Mouse (Mus musculus) hindbrain, embryonic 12.5 days (tissue): Measurements from ENCODE around the gene Got2. TPM values are rescaled to one million over a fixed set of nuclear protein-coding genes. Genes with fewer than 3 reads are reported as not detected.
"Not testable (repeated sequence)": the region's sequence is repeated elsewhere in the genome, so short reads cannot be mapped to it uniquely, and the experiment has no call there.

Source experiments
- ATAC-seq: fragments of 200-750 bp; cut with Nextera tagmentation; 2 replicates; pipeline ENCODE4 v1.8.0; 2017; ENCODE audit warnings: moderate TSS enrichment; ENCODE audit not compliant: low FRiP score
- H3K27ac ChIP-seq: fragments of 300-500 bp; sonication (generic); 2 replicates; pipeline ENCODE4 v1.5.1; 2016; ENCODE audit warnings: mild to moderate bottlenecking
- H3K27me3 ChIP-seq: fragments of 300-500 bp; sonication (generic); 2 replicates; pipeline ENCODE4 v1.6.1; 2016; ENCODE audit warnings: mild to moderate bottlenecking
- H3K36me3 ChIP-seq: fragments of 300-500 bp; sonication (generic); 2 replicates; pipeline ENCODE4 v1.6.1; 2016; ENCODE audit warnings: mild to moderate bottlenecking
- H3K4me1 ChIP-seq: fragments of 300-500 bp; sonication (generic); 2 replicates; pipeline ENCODE4 v1.6.1; 2016
- H3K4me2 ChIP-seq: fragments of 300-500 bp; sonication (generic); replicated peaks from 2 replicates; pipeline ENCODE4 v1.6.1; 2016; ENCODE audit warnings: mild to moderate bottlenecking
- H3K4me3 ChIP-seq: fragments of 300-500 bp; sonication (generic); 2 replicates; pipeline ENCODE4 v1.5.1; 2016; ENCODE audit warnings: mild to moderate bottlenecking
- H3K9ac ChIP-seq: fragments of 300-500 bp; sonication (generic); 2 replicates; pipeline ENCODE4 v1.6.1; 2016; ENCODE audit warnings: mild to moderate bottlenecking, moderate library complexity
- H3K9me3 ChIP-seq: fragments of 300-500 bp; sonication (generic); replicated peaks from 2 replicates; pipeline ENCODE4 v1.6.1; 2016; ENCODE audit warnings: mild to moderate bottlenecking
- WGBS: fragments of 180-500 bp; shearing (Covaris S2); methylation state at CpG from one replicate; pipeline ENCODE4 v1.1.7; 2016; 5-methylcytosine and 5-hydroxymethylcytosine counted together
- polyA plus RNA-seq: library from polyadenylated mRNA; unstranded; fragments of >200 nt; fragmentation: Nextera tagmentation; extraction: Ambion mirVana; gene quantifications from 2 replicates; pipeline ENCODE4 v1.2.1, GENCODE M21; 2016

Got2 gene
- polyA plus RNA-seq, 1 experiment from 2014 or later = 162 TPM

DNA sequence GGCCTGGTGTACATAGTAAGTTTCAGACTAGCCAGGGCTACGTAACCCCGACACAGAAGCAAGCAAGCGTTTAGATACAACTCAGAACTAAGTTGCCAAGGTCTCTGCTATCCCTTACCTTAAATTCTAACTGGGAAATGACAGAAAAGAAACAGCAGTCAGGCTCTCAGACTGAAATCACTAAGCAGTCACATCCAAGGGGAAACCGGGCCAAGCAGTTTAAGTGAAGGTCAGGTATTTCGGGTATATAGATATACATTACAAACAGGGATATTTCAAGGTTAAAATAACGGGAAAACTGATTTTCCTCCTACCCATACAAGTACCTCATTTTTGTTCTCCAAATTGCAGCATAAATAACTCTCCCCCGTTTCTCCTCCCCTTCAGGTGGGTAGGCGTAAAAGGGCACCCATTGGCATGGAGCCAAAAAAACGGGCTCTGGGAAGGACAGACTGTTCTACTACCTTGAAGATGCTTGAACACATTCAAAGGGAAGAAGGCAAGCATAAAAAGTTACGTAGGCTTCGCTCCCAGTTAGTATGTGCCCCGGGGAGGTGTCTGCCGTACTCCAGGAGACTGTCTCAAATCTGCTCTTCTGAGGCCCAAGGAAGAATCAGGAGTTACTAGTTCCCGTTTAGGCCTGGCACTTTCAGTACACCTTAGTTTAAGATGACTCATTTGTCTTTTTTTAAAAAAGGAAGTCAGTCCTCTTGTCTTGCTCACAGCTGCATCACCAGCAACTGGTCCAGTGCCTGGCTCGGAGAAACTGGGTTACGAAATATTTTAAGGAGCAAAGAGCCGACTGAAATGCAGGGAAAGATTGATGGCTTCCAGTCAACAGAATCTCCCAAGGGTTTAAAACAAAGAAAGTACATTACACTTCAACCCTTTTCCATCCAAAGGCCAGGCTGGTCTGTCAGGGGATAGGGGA lies 1.4 kb downstream of the Got2 start:
- Histone ChIP-seq H3K9me3 (no peaks in the 10 kb centered on the region), H3K4me1 (peaks cover 15% of the 10 kb centered on the region), H3K27me3 (no peaks in the 10 kb centered on the region), H3K4me3 (peak overlapping the region; percentile 90), H3K27ac (peak overlapping the region; percentile 88; the same call in 1 of the 2 replicates), H3K9ac (peak overlapping the region; percentile 80), H3K36me3 (no peaks in the 10 kb centered on the region), H3K4me2 (peak overlapping the region; percentile 63)
- WGBS = 74% methylated on average over 17 of the region's 17 CpGs
- 0 out of 2 replicates have a peak, but pooled peaks have one; percentile 1 for ATAC-seq

DNA sequence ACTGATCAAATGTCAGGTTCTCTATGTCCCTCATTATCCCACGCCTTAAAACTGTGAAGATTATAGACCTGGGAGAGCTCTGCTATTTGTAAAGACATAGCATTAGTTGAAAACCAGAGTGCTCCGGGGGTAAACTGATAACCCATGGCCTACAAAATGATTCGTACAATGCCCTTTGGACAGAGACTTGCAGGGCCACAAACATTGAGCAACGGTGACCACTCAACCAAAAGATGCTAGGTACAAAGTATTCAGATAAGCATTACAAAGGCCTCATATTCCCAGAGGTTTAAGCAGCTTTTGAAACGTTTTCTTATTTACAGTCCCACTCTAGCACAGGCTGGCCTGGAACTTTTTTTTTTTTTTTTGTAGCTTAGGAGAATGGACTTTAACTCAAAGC lies 2.4 kb downstream of the Got2 start:
- Histone ChIP-seq H3K27ac (no peak overlapping the region), H3K4me3 (no peak overlapping the region), H3K27me3 (no peaks in the 10 kb centered on the region), H3K9me3 (no peaks in the 10 kb centered on the region), H3K4me2 (no peak overlapping the region), H3K4me1 (peaks cover 15% of the 10 kb centered on the region), H3K36me3 (no peaks in the 10 kb centered on the region), H3K9ac (no peak overlapping the region)
- WGBS = 84% methylated on average over 5 of the region's 5 CpGs
- ATAC-seq = no peak

DNA sequence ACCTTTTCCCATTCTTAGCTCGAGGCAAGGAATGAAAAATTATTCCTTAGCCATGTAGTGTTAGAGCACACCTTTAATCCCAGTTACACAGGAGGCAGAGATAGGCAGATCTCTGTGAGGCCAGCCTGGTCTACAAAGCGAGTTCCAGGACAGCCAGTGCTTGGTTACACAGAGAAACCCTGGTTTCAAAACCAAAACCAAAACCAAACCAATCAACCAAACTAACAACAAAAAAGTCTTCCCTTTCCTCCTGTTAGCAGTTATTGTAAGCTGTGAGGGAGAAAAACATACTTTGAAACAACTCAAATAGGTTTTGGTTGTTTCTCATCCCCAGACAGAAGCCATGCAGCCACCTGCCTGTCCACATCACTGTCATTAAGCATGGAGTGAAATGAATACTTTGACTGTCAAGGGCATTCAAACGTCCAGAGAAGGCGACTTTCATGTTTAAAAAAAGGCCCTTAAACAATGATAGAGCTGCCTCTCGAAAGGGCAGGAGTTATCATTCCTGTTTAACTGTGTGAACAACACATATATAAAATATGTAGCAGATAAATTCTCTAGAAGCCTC lies 3.0 kb downstream of the Got2 start:
- Histone ChIP-seq H3K27me3 (no peaks in the 10 kb centered on the region), H3K4me2 (no peak overlapping the region), H3K36me3 (no peaks in the 10 kb centered on the region), H3K9me3 (no peaks in the 10 kb centered on the region), H3K4me3 (no peak overlapping the region), H3K4me1 (peaks cover 15% of the 10 kb centered on the region), H3K27ac (no peak overlapping the region), H3K9ac (no peak overlapping the region)
- ATAC-seq = no peak
- WGBS = 76% methylated on average over 5 of the region's 5 CpGs

DNA sequence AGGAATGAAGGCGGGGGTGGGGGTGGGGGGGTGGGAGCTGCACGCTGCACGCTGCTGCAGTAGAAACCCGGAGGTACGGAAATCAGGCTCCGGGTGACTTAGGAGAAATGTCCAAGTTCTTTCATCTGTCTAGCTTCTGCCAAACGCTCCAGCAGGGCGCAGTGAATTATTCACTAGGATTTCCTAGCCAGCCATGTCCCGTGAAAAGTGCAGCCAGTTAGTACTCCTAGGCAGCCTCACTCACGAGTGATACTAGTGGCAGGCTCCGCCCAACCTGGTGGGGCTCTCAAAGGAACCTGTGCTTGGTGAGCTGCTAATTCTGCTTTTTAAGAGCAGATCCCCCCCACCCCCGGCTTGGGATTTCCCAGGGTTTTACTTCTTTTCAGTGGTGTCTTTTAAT lies 3.9 kb downstream of the Got2 start:
- no peak overlapping the region for H3K4me2 ChIP-seq
- ATAC-seq = no peak
- 74% methylated on average over 12 of the region's 12 CpGs for WGBS

DNA sequence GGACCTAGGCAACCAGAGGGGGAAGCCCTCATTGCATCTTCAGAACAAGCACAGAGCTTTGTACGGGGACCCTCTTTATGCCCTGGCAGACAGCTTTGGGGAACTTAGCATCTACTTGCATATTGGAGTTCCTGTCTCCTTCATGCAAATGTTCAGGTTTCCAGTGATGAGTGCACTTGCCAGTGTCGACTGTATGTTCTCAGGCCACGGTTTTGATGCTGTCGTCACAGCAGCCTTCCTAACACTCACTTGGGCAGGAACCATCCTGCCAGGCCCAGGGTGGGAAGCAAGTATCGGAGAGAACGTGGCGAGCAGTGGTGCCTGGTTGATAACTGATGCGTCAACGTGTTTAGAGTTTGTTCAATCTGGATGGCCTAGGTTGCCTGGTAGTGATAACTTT lies 6.2 kb downstream of the Got2 start:
- Histone ChIP-seq H3K27ac (no peak overlapping the region), H3K4me1 (peaks cover 27% of the 10 kb centered on the region), H3K36me3 (peaks cover 4% of the 10 kb centered on the region), H3K27me3 (no peaks in the 10 kb centered on the region), H3K4me3 (no peak overlapping the region), H3K4me2 (no peak overlapping the region), H3K9ac (no peak overlapping the region), H3K9me3 (no peaks in the 10 kb centered on the region)
- ATAC-seq = no peak
- 93% methylated on average over 9 of the region's 9 CpGs for WGBS

More for the DNA sequence above, 3.9 kb downstream of the Got2 start:
- no peaks in the 10 kb centered on the region for H3K36me3 ChIP-seq
- no peak overlapping the region for H3K27ac ChIP-seq
- H3K9me3 ChIP-seq = no peaks in the 10 kb centered on the region
- no peak overlapping the region for H3K9ac ChIP-seq
- H3K4me3 ChIP-seq = no peak overlapping the region
- H3K27me3 ChIP-seq = no peaks in the 10 kb centered on the region
- peaks cover 15% of the 10 kb centered on the region for H3K4me1 ChIP-seq

DNA sequence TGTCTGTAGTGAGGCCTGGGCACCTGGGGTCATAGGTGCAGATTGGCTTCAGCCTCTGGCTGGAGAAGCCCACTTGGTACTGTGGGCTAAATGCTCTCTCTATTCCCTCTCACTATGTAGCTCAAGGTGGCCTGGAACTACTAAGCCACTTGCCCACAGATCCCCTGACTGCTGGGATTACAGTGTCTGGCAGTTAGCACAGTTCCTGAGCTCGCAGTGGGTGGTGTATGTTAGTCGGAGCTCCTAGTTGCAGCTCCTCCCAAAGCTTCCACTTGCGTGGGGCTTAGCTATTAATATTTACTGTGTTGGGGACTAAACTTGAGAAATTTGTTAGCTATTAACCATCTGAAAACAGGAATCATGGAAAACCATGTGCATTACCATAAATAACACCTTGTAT lies 6.8 kb downstream of the Got2 start:
- H3K27me3 ChIP-seq = no peaks in the 10 kb centered on the region

DNA sequence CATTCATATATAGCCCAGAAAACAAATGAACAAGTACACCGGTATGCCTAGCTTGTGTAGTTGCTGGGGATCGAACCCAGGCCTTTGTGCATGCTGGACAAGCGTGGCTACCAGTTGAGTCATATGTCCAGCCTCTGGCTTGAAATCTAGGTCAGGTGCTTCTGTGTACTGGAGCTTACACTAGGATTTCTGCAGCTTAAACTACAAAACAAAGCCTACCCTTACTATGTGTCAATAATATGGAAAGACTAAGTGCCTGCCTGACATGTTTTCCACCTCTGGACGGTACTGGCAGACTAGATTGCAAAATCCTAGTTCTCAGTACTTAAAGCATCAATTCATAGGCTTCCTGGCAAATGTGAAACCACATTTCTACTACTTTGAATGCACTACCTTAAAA lies 8.5 kb downstream of the Got2 start:
- Histone ChIP-seq H3K36me3 (peaks cover 25% of the 10 kb centered on the region), H3K4me3 (no peak overlapping the region)
- 95% methylated on average over 4 of the region's 4 CpGs for WGBS

More for the DNA sequence above, 6.8 kb downstream of the Got2 start:
- Histone ChIP-seq H3K4me2 (no peak overlapping the region), H3K4me3 (no peak overlapping the region), H3K27ac (no peak overlapping the region), H3K9me3 (no peaks in the 10 kb centered on the region), H3K36me3 (peaks cover 10% of the 10 kb centered on the region), H3K4me1 (peaks cover 21% of the 10 kb centered on the region), H3K9ac (no peak overlapping the region)
- 89% methylated on average over 3 of the region's 3 CpGs for WGBS
- ATAC-seq = no peak

DNA sequence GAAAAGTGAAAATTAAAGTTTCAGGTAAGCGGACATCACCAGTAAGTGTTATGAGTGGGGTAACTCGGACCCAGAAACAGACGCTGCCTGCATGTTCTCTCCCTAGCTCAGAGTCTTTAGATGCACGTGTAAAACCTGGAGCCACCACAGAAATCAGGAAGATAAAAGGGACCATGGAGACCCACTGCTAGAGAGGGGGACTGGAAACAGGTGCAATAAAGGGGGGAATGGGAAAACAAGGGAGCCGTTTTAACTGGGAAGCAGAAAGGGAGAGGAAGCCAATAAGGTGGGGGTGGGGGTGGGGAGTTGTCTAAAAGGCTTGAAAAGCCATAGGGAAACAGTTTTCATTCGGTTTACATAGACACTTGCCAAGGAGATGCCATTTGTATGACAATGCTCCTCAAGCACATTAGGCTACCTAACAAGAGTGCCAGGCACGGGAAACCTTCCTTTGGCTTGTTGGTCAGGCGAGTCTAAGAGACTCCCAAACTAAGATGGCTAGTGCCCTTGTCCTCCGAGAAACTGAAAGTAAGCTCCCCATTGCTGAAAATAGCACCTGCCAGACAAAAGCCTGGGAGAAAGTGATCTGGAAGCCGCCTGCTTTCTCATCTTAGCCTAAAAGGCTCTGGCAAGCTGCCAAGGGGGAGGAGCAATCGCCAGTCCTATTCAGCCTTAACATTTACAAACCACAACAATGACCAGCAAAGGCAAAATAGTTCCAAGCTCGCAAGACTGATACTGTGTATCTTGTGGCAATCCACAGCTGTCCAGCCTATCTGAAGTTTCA lies 10.0 kb downstream of the Got2 start:
- Histone ChIP-seq H3K36me3 (peaks cover 39% of the 10 kb centered on the region), H3K4me2 (peak overlapping the region; percentile 44), H3K27ac (peak overlapping the region; percentile 77), H3K9ac (0 out of 2 replicates have a peak overlapping the region, but pooled peaks have one; percentile 23), H3K27me3 (no peaks in the 10 kb centered on the region), H3K9me3 (no peaks in the 10 kb centered on the region), H3K4me1 (peaks cover 13% of the 10 kb centered on the region), H3K4me3 (peak overlapping the region; percentile 15)
- WGBS = 56% methylated on average over 12 of the region's 12 CpGs
- peak; percentile 83 for ATAC-seq

More for the DNA sequence above, 8.5 kb downstream of the Got2 start:
- ATAC-seq = no peak
- Histone ChIP-seq H3K4me2 (no peak overlapping the region), H3K27ac (no peak overlapping the region), H3K4me1 (peaks cover 13% of the 10 kb centered on the region), H3K9me3 (no peaks in the 10 kb centered on the region), H3K27me3 (no peaks in the 10 kb centered on the region), H3K9ac (no peak overlapping the region)

DNA sequence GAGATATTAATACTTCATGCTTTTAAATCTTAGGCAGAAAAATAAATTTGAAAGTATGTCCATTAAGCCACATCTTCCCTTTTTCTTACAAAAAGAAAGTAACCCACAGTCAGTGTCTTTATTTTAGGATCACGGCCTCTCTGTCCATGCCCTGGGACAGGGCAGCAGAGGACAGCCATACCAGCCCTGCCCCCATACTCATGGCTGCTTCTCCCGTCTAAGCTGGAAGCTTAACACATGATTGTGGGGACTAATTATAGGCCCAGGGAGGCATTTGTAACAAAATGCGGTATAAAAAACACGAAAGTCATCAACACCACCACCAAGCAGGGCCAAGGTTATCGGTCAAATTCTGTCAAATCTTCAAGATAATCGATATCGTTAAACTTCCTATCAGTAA lies 13.1 kb downstream of the Got2 start:
- Histone ChIP-seq H3K36me3 (peaks cover 67% of the 10 kb centered on the region), H3K4me2 (no peak overlapping the region), H3K27me3 (no peaks in the 10 kb centered on the region), H3K9me3 (no peaks in the 10 kb centered on the region), H3K27ac (no peak overlapping the region), H3K4me3 (no peak overlapping the region), H3K4me1 (peaks cover 13% of the 10 kb centered on the region), H3K9ac (no peak overlapping the region)
- no peak for ATAC-seq
- 95% methylated on average over 7 of the region's 7 CpGs for WGBS

DNA sequence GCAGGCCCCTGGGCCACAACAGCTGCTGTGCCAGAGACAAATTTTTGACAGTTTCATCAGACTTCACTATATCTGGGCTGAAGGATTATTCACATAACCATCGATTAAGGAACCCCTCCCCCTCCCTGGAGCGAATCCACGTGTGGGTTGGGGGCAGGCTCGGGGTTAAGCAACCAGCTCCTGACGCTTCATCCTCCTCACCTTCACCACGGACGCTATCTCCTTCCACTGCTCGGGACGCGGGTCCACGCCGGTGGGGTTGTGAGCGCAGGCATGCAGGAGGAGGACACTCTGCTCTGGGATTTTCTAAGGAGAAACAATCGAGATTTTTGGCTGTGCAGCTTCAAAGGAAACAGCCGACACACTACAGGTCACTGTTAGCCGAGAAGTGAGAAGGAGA lies 16.7 kb downstream of the Got2 start:
- 93% methylated on average over 16 of the region's 16 CpGs for WGBS
- H3K4me3 ChIP-seq = no peak overlapping the region
- no peak overlapping the region for H3K4me2 ChIP-seq
- no peaks in the 10 kb centered on the region for H3K27me3 ChIP-seq
- H3K4me1 ChIP-seq = no peaks in the 10 kb centered on the region
- H3K27ac ChIP-seq = no peak overlapping the region
- no peaks in the 10 kb centered on the region for H3K9me3 ChIP-seq
- no peak for ATAC-seq
- H3K9ac ChIP-seq = no peak overlapping the region
- H3K36me3 ChIP-seq = peaks cover 94% of the 10 kb centered on the region

DNA sequence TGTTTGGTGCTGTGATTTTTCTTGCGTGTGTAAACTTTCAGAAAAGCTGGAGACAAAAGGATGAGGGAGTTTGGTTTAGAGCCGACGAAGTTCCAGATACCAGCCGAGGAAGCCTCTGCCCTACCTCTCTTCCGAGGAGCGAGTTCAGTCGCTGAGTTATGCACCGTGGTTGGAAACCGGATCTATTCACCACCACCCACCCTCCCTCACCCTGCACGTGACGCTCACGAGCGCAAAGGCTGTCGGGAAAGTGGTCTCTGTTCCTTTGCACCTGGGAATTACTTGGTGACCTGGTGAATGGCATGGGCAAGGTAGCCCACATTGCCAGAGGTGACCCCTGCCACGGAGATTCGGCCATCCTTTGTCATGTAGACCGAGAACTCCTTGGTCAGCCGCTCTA lies 23.5 kb downstream of the Got2 start:
- not testable (repeated sequence) for H3K9me3 ChIP-seq, H3K27ac ChIP-seq, H3K4me1 ChIP-seq, H3K27me3 ChIP-seq, H3K4me2 ChIP-seq, ATAC-seq, H3K4me3 ChIP-seq, H3K9ac ChIP-seq
- whole genome bisulfite sequencing = 98% methylated on average over 18 of the region's 18 CpGs
- H3K36me3 ChIP-seq = peaks cover 52% of the 10 kb centered on the region

DNA sequence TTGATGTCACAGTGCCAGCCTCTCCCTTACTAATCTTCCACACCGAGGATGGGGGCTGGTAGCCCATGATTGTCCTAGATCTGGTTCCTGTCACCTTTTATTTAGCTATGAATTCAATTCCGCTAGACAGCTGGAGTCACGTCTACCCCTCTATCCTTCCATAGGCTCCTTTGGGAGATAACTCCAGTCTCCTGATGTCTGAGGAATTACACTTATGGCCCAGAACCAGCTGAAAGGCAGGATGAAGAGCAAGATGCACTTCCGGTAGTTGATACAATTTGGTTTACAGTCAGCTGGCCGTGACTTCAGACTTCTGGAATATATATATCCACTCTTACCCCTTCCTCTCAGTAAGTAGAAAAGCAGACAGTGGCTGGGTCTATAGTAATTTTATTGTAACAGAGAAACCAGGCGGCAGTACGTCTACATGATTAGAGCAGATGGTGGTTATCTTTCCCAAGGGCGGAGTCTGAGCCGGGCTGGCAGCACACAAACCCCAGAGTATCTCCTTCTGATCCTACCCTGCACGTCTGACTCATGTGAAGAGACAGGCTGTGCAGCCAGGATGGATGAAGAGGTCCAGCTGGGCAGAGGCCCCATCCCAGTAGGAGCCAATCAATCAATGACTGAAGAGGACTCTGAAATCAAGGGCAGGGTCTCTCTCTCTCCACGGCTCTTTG lies 24.4 kb downstream of the Got2 start:
- H3K36me3 ChIP-seq = peaks cover 43% of the 10 kb centered on the region
- not testable (repeated sequence) for H3K4me1 ChIP-seq, H3K9me3 ChIP-seq, ATAC-seq, H3K9ac ChIP-seq, H3K4me2 ChIP-seq, H3K27me3 ChIP-seq, H3K4me3 ChIP-seq, H3K27ac ChIP-seq
- WGBS = 68% methylated on average over 11 of the region's 11 CpGs
